Mouse (Mus musculus) embryonic fibroblast, embryonic 13.5 days (primary cell): Measurements from ENCODE around the gene Nde1.

ENCODE experiments used
- CTCF ChIP-seq: IDR thresholded peaks from 2 replicates; pipeline ENCODE4 v1.5.1; 2011; ENCODE audit warnings: mild to moderate bottlenecking, control low read depth, low read length, moderate library complexity, borderline replicate concordance; ENCODE audit not compliant: insufficient read depth
- POLR2A ChIP-seq: IDR thresholded peaks from 2 replicates; pipeline ENCODE4 v1.6.1; 2011; ENCODE audit warnings: low read depth, mild to moderate bottlenecking, control low read depth, low read length, moderate library complexity

GRCm38 (mm10) chr16:14139106-14139505 is 24.0 kb upstream of the Nde1 start:
- TF ChIP-seq CTCF (no peak), POLR2A (no peak)
